Mouse (Mus musculus): ENCODE results near the gene Maml2. TPM values are rescaled to one million over a fixed set of nuclear protein-coding genes. Genes with fewer than 3 reads are reported as not detected.

Maml2 gene
- total RNA-seq (2012; rRNA removed) = 1.5 and 1.9 TPM in 2 replicates

- TF ChIP-seq ZNF384 (IDR thresholded peaks at IDR 0.05; ENCODE audit: low read depth, low read length) = no peak
- TF ChIP-seq MAFK (IDR thresholded peaks at IDR 0.05; ENCODE audit: insufficient read depth, low read depth, low read length) = no peak
- no peak for TF ChIP-seq ZC3H11A (IDR thresholded peaks at IDR 0.05; ENCODE audit: borderline replicate concordance, low read depth, low read length)
- TF ChIP-seq CHD2 (IDR thresholded peaks at IDR 0.05; ENCODE audit: low read depth, low read length) = no peak
- no peak for TF ChIP-seq HCFC1 (IDR thresholded peaks at IDR 0.05; ENCODE audit: borderline replicate concordance, insufficient read depth, low read length)
- H3K36me3 ChIP-seq (ENCODE audit: control insufficient read depth, insufficient read depth, low read length, poor library complexity, severe bottlenecking) = no peaks in the 10 kb centered on the region
- no peaks in the 10 kb centered on the region for H3K9me3 ChIP-seq (ENCODE audit: control insufficient read depth, insufficient read depth, low read depth, low read length)
- H3K4me3 ChIP-seq (ENCODE audit: insufficient read depth in 1 of 2, low read depth in 1 of 2, low read length in 2 of 2, poor library complexity in 1 of 2, severe bottlenecking in 1 of 2) = peak within 1 kb of the TSS; percentile 40 to 44; a peak in 3 of 4 replicates
- in situ Hi-C loops (cut with MboI; ENCODE audit: low sequenced_read_pairs in 2 of 2, unreplicated experiment in 2 of 2) = no loop called here
- H3K4me1 ChIP-seq (ENCODE audit: control insufficient read depth in 2 of 2, insufficient read depth in 2 of 2, low read length in 2 of 2, poor library complexity in 1 of 2) = peaks cover 3 to 6% of the 10 kb centered on the region in 2 experiments; a peak in 2 of 4 replicates
- H3K9ac ChIP-seq (ENCODE audit: insufficient read depth, low read depth, low read length, poor library complexity, severe bottlenecking) = no peak within 1 kb of the TSS
- peak; percentile 37 for DNase-seq (ENCODE audit: low read depth, low spot score)
- no peak within 1 kb of the TSS for H3K27ac ChIP-seq (ENCODE audit: insufficient read depth, low read depth, low read length, poor library complexity, severe bottlenecking)
Measured at GRCm38 (mm10) chr9:13297668-13298512, at the start of gene Maml2. Maml2 (plus strand) TSS chr9:13297957.

GRCm38 (mm10) chr9:13248104-13248503 lies 49.7 kb upstream of the Maml2 start:
- no peaks in the 10 kb centered on the region for H3K36me3 ChIP-seq (ENCODE audit: control insufficient read depth, insufficient read depth, low read length, poor library complexity, severe bottlenecking)
- in situ Hi-C loops (cut with MboI; ENCODE audit: low sequenced_read_pairs in 2 of 2, unreplicated experiment in 2 of 2) = no loop called here
- H3K9ac ChIP-seq (ENCODE audit: insufficient read depth, low read depth, low read length, poor library complexity, severe bottlenecking) = no peak overlapping the region
- no peak overlapping the region for H3K4me3 ChIP-seq (ENCODE audit: insufficient read depth in 1 of 2, low read depth in 1 of 2, low read length in 2 of 2, poor library complexity in 1 of 2, severe bottlenecking in 1 of 2)
- TF ChIP-seq HCFC1 (IDR thresholded peaks at IDR 0.05; ENCODE audit: borderline replicate concordance, insufficient read depth, low read length) (no peak), ZNF384 (IDR thresholded peaks at IDR 0.05; ENCODE audit: low read depth, low read length) (no peak), MAFK (IDR thresholded peaks at IDR 0.05; ENCODE audit: insufficient read depth, low read depth, low read length) (no peak), ZC3H11A (IDR thresholded peaks at IDR 0.05; ENCODE audit: borderline replicate concordance, low read depth, low read length) (no peak), CHD2 (IDR thresholded peaks at IDR 0.05; ENCODE audit: low read depth, low read length) (no peak)
- no peaks in the 10 kb centered on the region for H3K9me3 ChIP-seq (ENCODE audit: control insufficient read depth, insufficient read depth, low read depth, low read length)
- no peak for DNase-seq (ENCODE audit: low read depth, low spot score)
- H3K4me1 ChIP-seq (ENCODE audit: control insufficient read depth in 2 of 2, insufficient read depth in 2 of 2, low read length in 2 of 2, poor library complexity in 1 of 2) = peaks cover 0 to 6% of the 10 kb centered on the region in 2 experiments; a peak in 1 of 4 replicates
- no peak overlapping the region for H3K27ac ChIP-seq (ENCODE audit: insufficient read depth, low read depth, low read length, poor library complexity, severe bottlenecking)

GRCm38 (mm10) chr9:13251251-13251650 lies 46.5 kb upstream of the Maml2 start:
- in situ Hi-C loops (cut with MboI; ENCODE audit: low sequenced_read_pairs in 2 of 2, unreplicated experiment in 2 of 2) = no loop called here
- Histone ChIP-seq H3K36me3 (ENCODE audit: control insufficient read depth, insufficient read depth, low read length, poor library complexity, severe bottlenecking) (no peaks in the 10 kb centered on the region), H3K9me3 (ENCODE audit: control insufficient read depth, insufficient read depth, low read depth, low read length) (no peaks in the 10 kb centered on the region), H3K4me3 (ENCODE audit: insufficient read depth in 1 of 2, low read depth in 1 of 2, low read length in 2 of 2, poor library complexity in 1 of 2, severe bottlenecking in 1 of 2) (no peak overlapping the region), H3K9ac (ENCODE audit: insufficient read depth, low read depth, low read length, poor library complexity, severe bottlenecking) (no peak overlapping the region), H3K27ac (ENCODE audit: insufficient read depth, low read depth, low read length, poor library complexity, severe bottlenecking) (no peak overlapping the region), H3K4me1 (ENCODE audit: control insufficient read depth in 2 of 2, insufficient read depth in 2 of 2, low read length in 2 of 2, poor library complexity in 1 of 2) (0 out of 4 replicates have a peak, but pooled peaks cover 0 to 2% of the 10 kb centered on the region in 2 experiments)
- no peak for DNase-seq (ENCODE audit: low read depth, low spot score)
- TF ChIP-seq MAFK (IDR thresholded peaks at IDR 0.05; ENCODE audit: insufficient read depth, low read depth, low read length) (no peak), ZNF384 (IDR thresholded peaks at IDR 0.05; ENCODE audit: low read depth, low read length) (no peak), HCFC1 (IDR thresholded peaks at IDR 0.05; ENCODE audit: borderline replicate concordance, insufficient read depth, low read length) (no peak), CHD2 (IDR thresholded peaks at IDR 0.05; ENCODE audit: low read depth, low read length) (no peak), ZC3H11A (IDR thresholded peaks at IDR 0.05; ENCODE audit: borderline replicate concordance, low read depth, low read length) (no peak)

- Histone ChIP-seq H3K9ac (ENCODE audit: insufficient read depth, low read depth, low read length, poor library complexity, severe bottlenecking) (no peak overlapping the region), H3K9me3 (ENCODE audit: control insufficient read depth, insufficient read depth, low read depth, low read length) (no peaks in the 10 kb centered on the region), H3K36me3 (ENCODE audit: control insufficient read depth, insufficient read depth, low read length, poor library complexity, severe bottlenecking) (no peaks in the 10 kb centered on the region), H3K27ac (ENCODE audit: insufficient read depth, low read depth, low read length, poor library complexity, severe bottlenecking) (no peak overlapping the region), H3K4me1 (ENCODE audit: control insufficient read depth in 2 of 2, insufficient read depth in 2 of 2, low read length in 2 of 2, poor library complexity in 1 of 2) (no peaks in the 10 kb centered on the region), H3K4me3 (ENCODE audit: insufficient read depth in 1 of 2, low read depth in 1 of 2, low read length in 2 of 2, poor library complexity in 1 of 2, severe bottlenecking in 1 of 2) (no peak overlapping the region)
- in situ Hi-C loops (cut with MboI; ENCODE audit: low sequenced_read_pairs in 2 of 2, unreplicated experiment in 2 of 2) = no loop called here
- DNase-seq (ENCODE audit: low read depth, low spot score) = no peak
- no peak for TF ChIP-seq ZNF384 (IDR thresholded peaks at IDR 0.05; ENCODE audit: low read depth, low read length)
- TF ChIP-seq MAFK (IDR thresholded peaks at IDR 0.05; ENCODE audit: insufficient read depth, low read depth, low read length) = no peak
- no peak for TF ChIP-seq CHD2 (IDR thresholded peaks at IDR 0.05; ENCODE audit: low read depth, low read length)
- no peak for TF ChIP-seq HCFC1 (IDR thresholded peaks at IDR 0.05; ENCODE audit: borderline replicate concordance, insufficient read depth, low read length)
- TF ChIP-seq ZC3H11A (IDR thresholded peaks at IDR 0.05; ENCODE audit: borderline replicate concordance, low read depth, low read length) = no peak
Measured at GRCm38 (mm10) chr9:13256726-13257125, 41.0 kb upstream of the Maml2 start.
